Mouse (Mus musculus): Measurements from ENCODE around the gene Gm45062. TPM values are rescaled to one million over a fixed set of nuclear protein-coding genes. Genes with fewer than 3 reads are reported as not detected.

Gm45062 gene
- total RNA-seq, 1 experiment, result 1.5 TPM

DNA sequence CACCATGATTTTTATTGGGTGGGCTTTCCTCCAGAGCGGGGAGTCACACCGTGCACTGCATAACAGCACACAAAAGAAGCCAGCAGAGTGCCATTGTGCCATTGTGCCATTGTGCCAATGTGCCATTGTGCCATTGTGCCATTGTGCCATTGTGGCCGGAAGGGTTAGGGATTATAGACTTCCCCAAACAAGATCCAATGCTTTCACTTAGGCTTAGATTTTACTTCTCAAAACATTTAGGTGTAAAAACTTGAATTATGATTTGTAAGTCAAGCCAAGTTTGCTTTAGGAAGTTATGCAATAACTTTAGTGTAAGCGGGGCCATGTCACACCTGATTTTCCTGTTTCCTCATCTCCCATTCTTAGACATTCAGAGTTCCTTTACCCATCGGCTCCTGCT, 156.6 kb downstream of the Gm45062 start:
- no peaks in the 10 kb centered on the region for H3K4me1 ChIP-seq (ENCODE audit: control insufficient read depth in 2 of 2, insufficient read depth in 2 of 2, low read length in 2 of 2, poor library complexity in 1 of 2)
- no peak overlapping the region for H3K27ac ChIP-seq (ENCODE audit: insufficient read depth, low read depth, low read length, poor library complexity, severe bottlenecking)
- H3K4me3 ChIP-seq (ENCODE audit: insufficient read depth in 1 of 2, low read depth in 1 of 2, low read length in 2 of 2, poor library complexity in 1 of 2, severe bottlenecking in 1 of 2), result no peak overlapping the region
- in situ Hi-C loops (cut with MboI; ENCODE audit: low sequenced_read_pairs in 2 of 2, unreplicated experiment in 2 of 2), result no loop called here
- no peak for TF ChIP-seq ZNF384 (IDR thresholded peaks at IDR 0.05; ENCODE audit: low read depth, low read length)
- TF ChIP-seq ZC3H11A (IDR thresholded peaks at IDR 0.05; ENCODE audit: borderline replicate concordance, low read depth, low read length), result no peak
- no peak for TF ChIP-seq HCFC1 (IDR thresholded peaks at IDR 0.05; ENCODE audit: borderline replicate concordance, insufficient read depth, low read length)
- no peak for TF ChIP-seq MAFK (IDR thresholded peaks at IDR 0.05; ENCODE audit: insufficient read depth, low read depth, low read length)
- no peak for TF ChIP-seq CHD2 (IDR thresholded peaks at IDR 0.05; ENCODE audit: low read depth, low read length)
- no peaks in the 10 kb centered on the region for H3K9me3 ChIP-seq (ENCODE audit: control insufficient read depth, insufficient read depth, low read depth, low read length)
- DNase-seq (ENCODE audit: low read depth, low spot score), result no peak
- H3K36me3 ChIP-seq (ENCODE audit: control insufficient read depth, insufficient read depth, low read length, poor library complexity, severe bottlenecking), result no peaks in the 10 kb centered on the region
- no peak overlapping the region for H3K9ac ChIP-seq (ENCODE audit: insufficient read depth, low read depth, low read length, poor library complexity, severe bottlenecking)

DNA sequence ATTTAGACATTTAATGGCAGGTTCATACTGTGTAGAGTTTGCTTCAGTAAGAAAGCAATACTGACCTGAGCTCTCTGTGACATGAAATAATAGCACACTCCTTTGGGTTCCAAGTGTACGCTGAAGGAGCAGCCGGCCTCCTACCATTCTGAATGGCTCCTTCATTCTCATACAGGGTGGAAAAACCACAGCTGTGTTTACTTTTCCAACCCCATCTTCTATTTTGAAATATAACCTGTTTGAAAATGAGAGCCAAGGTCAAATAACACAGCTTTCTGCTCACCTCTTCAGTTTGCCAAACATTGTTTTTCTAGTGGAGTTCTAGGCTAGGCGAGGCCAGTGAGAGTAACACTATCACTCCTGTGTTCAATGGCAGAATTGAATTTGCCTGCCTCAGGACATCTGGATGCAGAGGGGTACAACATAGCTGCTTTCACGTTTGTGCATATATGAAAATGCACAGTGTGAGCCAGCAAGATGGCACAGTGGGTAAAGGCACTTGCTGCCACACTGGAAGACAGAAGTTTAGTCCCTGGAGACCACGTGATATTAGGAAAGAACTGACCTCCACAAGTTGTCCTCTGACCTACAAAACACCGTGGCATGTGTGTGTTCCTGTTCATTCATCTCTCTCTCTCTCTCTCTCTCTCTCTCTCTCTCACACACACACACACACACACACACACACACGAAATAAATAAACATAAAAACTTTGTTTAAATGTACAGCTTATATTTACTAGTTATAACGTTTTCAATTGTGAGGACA, 157.7 kb downstream of the Gm45062 start:
- Histone ChIP-seq H3K9ac (ENCODE audit: insufficient read depth, low read depth, low read length, poor library complexity, severe bottlenecking) (no peak overlapping the region), H3K4me1 (ENCODE audit: control insufficient read depth in 2 of 2, insufficient read depth in 2 of 2, low read length in 2 of 2, poor library complexity in 1 of 2) (no peaks in the 10 kb centered on the region), H3K27ac (ENCODE audit: insufficient read depth, low read depth, low read length, poor library complexity, severe bottlenecking) (no peak overlapping the region), H3K36me3 (ENCODE audit: control insufficient read depth, insufficient read depth, low read length, poor library complexity, severe bottlenecking) (no peaks in the 10 kb centered on the region), H3K4me3 (ENCODE audit: insufficient read depth in 1 of 2, low read depth in 1 of 2, low read length in 2 of 2, poor library complexity in 1 of 2, severe bottlenecking in 1 of 2) (no peak overlapping the region), H3K9me3 (ENCODE audit: control insufficient read depth, insufficient read depth, low read depth, low read length) (no peaks in the 10 kb centered on the region)
- in situ Hi-C loops (cut with MboI; ENCODE audit: low sequenced_read_pairs in 2 of 2, unreplicated experiment in 2 of 2), result no loop called here
- TF ChIP-seq ZNF384 (IDR thresholded peaks at IDR 0.05; ENCODE audit: low read depth, low read length), result no peak
- TF ChIP-seq CHD2 (IDR thresholded peaks at IDR 0.05; ENCODE audit: low read depth, low read length), result no peak
- TF ChIP-seq MAFK (IDR thresholded peaks at IDR 0.05; ENCODE audit: insufficient read depth, low read depth, low read length), result no peak
- no peak for TF ChIP-seq ZC3H11A (IDR thresholded peaks at IDR 0.05; ENCODE audit: borderline replicate concordance, low read depth, low read length)
- no peak for TF ChIP-seq HCFC1 (IDR thresholded peaks at IDR 0.05; ENCODE audit: borderline replicate concordance, insufficient read depth, low read length)
- DNase-seq (ENCODE audit: low read depth, low spot score), result no peak

- Histone ChIP-seq H3K9me3 (ENCODE audit: control insufficient read depth, insufficient read depth, low read depth, low read length) (no peaks in the 10 kb centered on the region), H3K4me1 (ENCODE audit: control insufficient read depth in 2 of 2, insufficient read depth in 2 of 2, low read length in 2 of 2, poor library complexity in 1 of 2) (no peaks in the 10 kb centered on the region), H3K9ac (ENCODE audit: insufficient read depth, low read depth, low read length, poor library complexity, severe bottlenecking) (no peak overlapping the region), H3K36me3 (ENCODE audit: control insufficient read depth, insufficient read depth, low read length, poor library complexity, severe bottlenecking) (no peaks in the 10 kb centered on the region), H3K4me3 (ENCODE audit: insufficient read depth in 1 of 2, low read depth in 1 of 2, low read length in 2 of 2, poor library complexity in 1 of 2, severe bottlenecking in 1 of 2) (no peak overlapping the region), H3K27ac (ENCODE audit: insufficient read depth, low read depth, low read length, poor library complexity, severe bottlenecking) (no peak overlapping the region)
- no peak for TF ChIP-seq MAFK (IDR thresholded peaks at IDR 0.05; ENCODE audit: insufficient read depth, low read depth, low read length)
- DNase-seq (ENCODE audit: low read depth, low spot score), result no peak
- in situ Hi-C loops (cut with MboI; ENCODE audit: low sequenced_read_pairs in 2 of 2, unreplicated experiment in 2 of 2), result no loop called here
Observed at GRCm38 (mm10) chr6:8419485-8420186, 160.4 kb downstream of the Gm45062 start.

- in situ Hi-C loops (cut with MboI; ENCODE audit: low sequenced_read_pairs in 2 of 2, unreplicated experiment in 2 of 2), result no loop called here
- no peak overlapping the region for H3K9ac ChIP-seq (ENCODE audit: insufficient read depth, low read depth, low read length, poor library complexity, severe bottlenecking)
- H3K4me1 ChIP-seq (ENCODE audit: control insufficient read depth in 2 of 2, insufficient read depth in 2 of 2, low read length in 2 of 2, poor library complexity in 1 of 2), result no peaks in the 10 kb centered on the region
- TF ChIP-seq ZC3H11A (IDR thresholded peaks at IDR 0.05; ENCODE audit: borderline replicate concordance, low read depth, low read length) (no peak), HCFC1 (IDR thresholded peaks at IDR 0.05; ENCODE audit: borderline replicate concordance, insufficient read depth, low read length) (no peak), CHD2 (IDR thresholded peaks at IDR 0.05; ENCODE audit: low read depth, low read length) (no peak), ZNF384 (IDR thresholded peaks at IDR 0.05; ENCODE audit: low read depth, low read length) (no peak), MAFK (IDR thresholded peaks at IDR 0.05; ENCODE audit: insufficient read depth, low read depth, low read length) (no peak)
- no peak for DNase-seq (ENCODE audit: low read depth, low spot score)
- H3K27ac ChIP-seq (ENCODE audit: insufficient read depth, low read depth, low read length, poor library complexity, severe bottlenecking), result no peak overlapping the region
- no peaks in the 10 kb centered on the region for H3K36me3 ChIP-seq (ENCODE audit: control insufficient read depth, insufficient read depth, low read length, poor library complexity, severe bottlenecking)
- no peaks in the 10 kb centered on the region for H3K9me3 ChIP-seq (ENCODE audit: control insufficient read depth, insufficient read depth, low read depth, low read length)
- no peak overlapping the region for H3K4me3 ChIP-seq (ENCODE audit: insufficient read depth in 1 of 2, low read depth in 1 of 2, low read length in 2 of 2, poor library complexity in 1 of 2, severe bottlenecking in 1 of 2)
Observed at GRCm38 (mm10) chr6:8420187-8420503, 160.9 kb downstream of the Gm45062 start.
